Mouse (Mus musculus) cerebral cortex, adult 2 months (tissue): ENCODE data around the gene Pla2g4f.

Source experiments
- WGBS: fragments of 180-500 bp; shearing (Covaris S2); methylation state at CpG from one replicate; pipeline ENCODE4 v1.1.7; 2018; 5-methylcytosine and 5-hydroxymethylcytosine counted together

The Pla2g4f gene

GRCm38 (mm10) chr2:120313976-120314375, at the start of gene Pla2g4f:
Gene Pla2g4f, minus strand, starts transcription at chr2:120314165.
- 52% methylated on average over 3 of the region's 3 CpGs for WGBS

- 81% methylated on average over 1 of the region's 1 CpGs for WGBS
Observed at GRCm38 (mm10) chr2:120360425-120360824, 46.5 kb upstream of the Pla2g4f start.

- WGBS = 14% methylated on average over 44 of the region's 44 CpGs
Observed at GRCm38 (mm10) chr2:120352682-120353646, 39.0 kb upstream of the Pla2g4f start, which contains the start of gene Vps39. Gene Vps39, minus strand, starts transcription at chr2:120353137.

- WGBS = 76% methylated on average over 5 of the region's 5 CpGs
Observed at GRCm38 (mm10) chr2:120351321-120351720, 37.4 kb upstream of the Pla2g4f start.

- WGBS = 58% methylated on average over 9 of the region's 9 CpGs
Observed at GRCm38 (mm10) chr2:120348120-120348519, 34.2 kb upstream of the Pla2g4f start.

GRCm38 (mm10) chr2:120341741-120342140, 27.8 kb upstream of the Pla2g4f start:
- 92% methylated on average over 1 of the region's 1 CpGs for WGBS

- 35% methylated on average over 2 of the region's 2 CpGs for WGBS
Observed at GRCm38 (mm10) chr2:120337886-120338285, 23.9 kb upstream of the Pla2g4f start.

- 46% methylated on average over 4 of the region's 4 CpGs for WGBS
Observed at GRCm38 (mm10) chr2:120331575-120331974, 17.6 kb upstream of the Pla2g4f start.

GRCm38 (mm10) chr2:120315077-120315476, 1.1 kb upstream of the Pla2g4f start:
- WGBS = 82% methylated on average over 4 of the region's 4 CpGs

GRCm38 (mm10) chr2:120314487-120314886, 522 bp upstream of the Pla2g4f start:
- 94% methylated on average over 4 of the region's 4 CpGs for WGBS

GRCm38 (mm10) chr2:120312276-120312825, 1.6 kb downstream of the Pla2g4f start:
- 81% methylated on average over 7 of the region's 7 CpGs for WGBS

- WGBS = 21% methylated on average over 3 of the region's 3 CpGs
Observed at GRCm38 (mm10) chr2:120304113-120304512, 9.9 kb downstream of the Pla2g4f start.

GRCm38 (mm10) chr2:120301076-120301475, 12.9 kb downstream of the Pla2g4f start:
- 96% methylated on average over 6 of the region's 6 CpGs for WGBS

GRCm38 (mm10) chr2:120299866-120300265, 14.1 kb downstream of the Pla2g4f start:
- WGBS = 59% methylated on average over 4 of the region's 4 CpGs

GRCm38 (mm10) chr2:120296160-120296559, 17.8 kb downstream of the Pla2g4f start:
- 31% methylated on average over 2 of the region's 2 CpGs for WGBS

GRCm38 (mm10) chr2:120291471-120292078, 22.4 kb downstream of the Pla2g4f start:
- WGBS = 80% methylated on average over 8 of the region's 9 CpGs

GRCm38 (mm10) chr2:120288995-120289394, 25.0 kb downstream of the Pla2g4f start, which contains the start of gene Pla2g4d:
Gene Pla2g4d, minus strand, starts transcription at chr2:120289197.
- 51% methylated on average over 5 of the region's 5 CpGs for WGBS

GRCm38 (mm10) chr2:120288401-120288800, 25.6 kb downstream of the Pla2g4f start:
- WGBS = 88% methylated on average over 3 of the region's 3 CpGs

- WGBS = 87% methylated on average over 4 of the region's 4 CpGs
Observed at GRCm38 (mm10) chr2:120285639-120286038, 28.3 kb downstream of the Pla2g4f start.

- WGBS = 94% methylated on average over 5 of the region's 5 CpGs
Observed at GRCm38 (mm10) chr2:120284094-120284493, 29.9 kb downstream of the Pla2g4f start.

- 74% methylated on average over 6 of the region's 6 CpGs for WGBS
Observed at GRCm38 (mm10) chr2:120283550-120283949, 30.4 kb downstream of the Pla2g4f start.

- 62% methylated on average over 3 of the region's 3 CpGs for WGBS
Observed at GRCm38 (mm10) chr2:120281221-120281620, 32.7 kb downstream of the Pla2g4f start.
